Mouse (Mus musculus) midbrain, embryonic 12.5 days (tissue): ENCODE measurements at regions not wholly inside any gene's neighbourhood (a gene's known extent, or its start where the extent isn't known, plus 50 kb on each side); places are given as distances from the start of the nearest gene placed in this dataset.
"Not testable (repeated sequence)": the region's sequence is repeated elsewhere in the genome, so short reads cannot be mapped to it uniquely, and the experiment has no call there.

ENCODE experiments used
- ATAC-seq: fragments of 200-750 bp; cut with Nextera tagmentation; 2 replicates; pipeline ENCODE4 v1.8.0; 2017; ENCODE audit warnings: low read depth, moderate TSS enrichment, moderate library complexity; ENCODE audit not compliant: low FRiP score
- H3K27ac ChIP-seq: fragments of 300-500 bp; sonication (generic); replicated peaks from 2 replicates; pipeline ENCODE4 v1.5.1; 2016; ENCODE audit warnings: mild to moderate bottlenecking
- H3K27me3 ChIP-seq: fragments of 300-500 bp; sonication (generic); 2 replicates; pipeline ENCODE4 v1.6.1; 2016; ENCODE audit warnings: mild to moderate bottlenecking
- H3K36me3 ChIP-seq: fragments of 300-500 bp; sonication (generic); 2 replicates; pipeline ENCODE4 v1.6.1; 2016
- H3K4me1 ChIP-seq: fragments of 300-500 bp; sonication (generic); 2 replicates; pipeline ENCODE4 v1.6.1; 2016
- H3K4me2 ChIP-seq: fragments of 300-500 bp; sonication (generic); replicated peaks from 2 replicates; pipeline ENCODE4 v1.6.1; 2016; ENCODE audit warnings: mild to moderate bottlenecking, moderate library complexity
- H3K4me3 ChIP-seq: fragments of 300-500 bp; sonication (generic); 2 replicates; pipeline ENCODE4 v1.5.1; 2016; ENCODE audit warnings: mild to moderate bottlenecking
- H3K9ac ChIP-seq: fragments of 300-500 bp; sonication (generic); replicated peaks from 2 replicates; pipeline ENCODE4 v1.6.1; 2016; ENCODE audit warnings: mild to moderate bottlenecking, moderate library complexity
- H3K9me3 ChIP-seq: fragments of 300-500 bp; sonication (generic); 2 replicates; pipeline ENCODE4 v1.6.1; 2016; ENCODE audit warnings: mild to moderate bottlenecking
- WGBS: fragments of 180-500 bp; shearing (Covaris S2); methylation state at CpG from one replicate; pipeline ENCODE4 v1.1.7; 2016; 5-methylcytosine and 5-hydroxymethylcytosine counted together

- no peak overlapping the region for H3K27ac ChIP-seq
- H3K4me1 ChIP-seq, result no peaks in the 10 kb centered on the region
- no peaks in the 10 kb centered on the region for H3K36me3 ChIP-seq
- no peak overlapping the region for H3K9ac ChIP-seq
- 78% methylated on average over 2 of the region's 2 CpGs for WGBS
- H3K4me2 ChIP-seq, result no peak overlapping the region
- H3K9me3 ChIP-seq, result peaks cover 6% of the 10 kb centered on the region; the same call in 1 of the 2 replicates
- H3K27me3 ChIP-seq, result no peaks in the 10 kb centered on the region
- no peak for ATAC-seq
- no peak overlapping the region for H3K4me3 ChIP-seq
These were observed 68.1 kb upstream of the Map3k1 start for GRCm38 (mm10) chr13:111876847-111877246.

- not testable (repeated sequence) for H3K9me3 ChIP-seq, H3K4me3 ChIP-seq, H3K4me2 ChIP-seq, H3K27ac ChIP-seq, H3K27me3 ChIP-seq, ATAC-seq, H3K9ac ChIP-seq, H3K4me1 ChIP-seq, H3K36me3 ChIP-seq
- WGBS, result 88% methylated on average over 17 of the region's 17 CpGs
These were observed 75.2 kb upstream of the Map3k1 start for GRCm38 (mm10) chr13:111883768-111884566.

- 75% methylated on average over 3 of the region's 3 CpGs for WGBS
These were observed 82.0 kb upstream of the Map3k1 start for GRCm38 (mm10) chr13:111890792-111891191.

GRCm38 (mm10) chr13:111892141-111892540 is 83.3 kb upstream of the Map3k1 start:
- WGBS, result 86% methylated on average over 8 of the region's 8 CpGs
- Histone ChIP-seq H3K4me2 (no peak overlapping the region), H3K9me3 (no peaks in the 10 kb centered on the region), H3K36me3 (no peaks in the 10 kb centered on the region), H3K27me3 (0 out of 2 replicates have a peak, but pooled peaks cover 4% of the 10 kb centered on the region), H3K4me1 (peaks cover 5% of the 10 kb centered on the region; the same call in 1 of the 2 replicates), H3K9ac (no peak overlapping the region), H3K4me3 (no peak overlapping the region), H3K27ac (no peak overlapping the region)
- no peak for ATAC-seq

More at GRCm38 (mm10) chr13:111890792-111891191, 82.0 kb upstream of the Map3k1 start:
- no peak overlapping the region for H3K9ac ChIP-seq
- H3K4me2 ChIP-seq, result no peak overlapping the region
- 0 out of 2 replicates have a peak, but pooled peaks cover 4% of the 10 kb centered on the region for H3K27me3 ChIP-seq
- no peaks in the 10 kb centered on the region for H3K9me3 ChIP-seq
- H3K4me1 ChIP-seq, result no peaks in the 10 kb centered on the region
- no peak for ATAC-seq
- no peaks in the 10 kb centered on the region for H3K36me3 ChIP-seq
- no peak overlapping the region for H3K27ac ChIP-seq
- H3K4me3 ChIP-seq, result no peak overlapping the region

- no peaks in the 10 kb centered on the region for H3K9me3 ChIP-seq
- no peak for ATAC-seq
- no peak overlapping the region for H3K4me3 ChIP-seq
- H3K9ac ChIP-seq, result no peak overlapping the region
- no peak overlapping the region for H3K27ac ChIP-seq
- H3K4me1 ChIP-seq, result peaks cover 5% of the 10 kb centered on the region; the same call in 1 of the 2 replicates
- 0 out of 2 replicates have a peak, but pooled peaks cover 4% of the 10 kb centered on the region for H3K27me3 ChIP-seq
- 71% methylated on average over 14 of the region's 14 CpGs for WGBS
- no peak overlapping the region for H3K4me2 ChIP-seq
- H3K36me3 ChIP-seq, result no peaks in the 10 kb centered on the region
These were observed 84.5 kb upstream of the Map3k1 start for GRCm38 (mm10) chr13:111893221-111893713.

- Histone ChIP-seq H3K9me3 (no peaks in the 10 kb centered on the region), H3K9ac (no peak overlapping the region), H3K36me3 (no peaks in the 10 kb centered on the region), H3K27me3 (0 out of 2 replicates have a peak, but pooled peaks cover 4% of the 10 kb centered on the region), H3K4me2 (no peak overlapping the region), H3K27ac (no peak overlapping the region), H3K4me3 (no peak overlapping the region), H3K4me1 (peaks cover 5% of the 10 kb centered on the region; the same call in 1 of the 2 replicates)
- WGBS, result 62% methylated on average over 15 of the region's 15 CpGs
- no peak; the same call in 1 of the 2 replicates for ATAC-seq
These were observed 86.1 kb upstream of the Map3k1 start for GRCm38 (mm10) chr13:111894804-111895478.

GRCm38 (mm10) chr13:111896279-111896678 is 87.5 kb upstream of the Map3k1 start:
- 29% methylated on average over 2 of the region's 2 CpGs for WGBS
- Histone ChIP-seq H3K9me3 (no peaks in the 10 kb centered on the region), H3K4me2 (no peak overlapping the region), H3K4me1 (peaks cover 5% of the 10 kb centered on the region; the same call in 1 of the 2 replicates), H3K27me3 (0 out of 2 replicates have a peak, but pooled peaks cover 4% of the 10 kb centered on the region), H3K9ac (no peak overlapping the region), H3K36me3 (no peaks in the 10 kb centered on the region), H3K4me3 (no peak overlapping the region), H3K27ac (no peak overlapping the region)
- ATAC-seq, result no peak

GRCm38 (mm10) chr13:111903361-111903760 is 94.6 kb upstream of the Map3k1 start:
- WGBS, result 35% methylated on average over 2 of the region's 2 CpGs
- Histone ChIP-seq H3K9ac (no peak overlapping the region), H3K27ac (no peak overlapping the region), H3K4me1 (peaks cover 11% of the 10 kb centered on the region), H3K4me2 (no peak overlapping the region), H3K27me3 (no peaks in the 10 kb centered on the region), H3K9me3 (no peaks in the 10 kb centered on the region), H3K4me3 (no peak overlapping the region), H3K36me3 (no peaks in the 10 kb centered on the region)
- ATAC-seq, result no peak

GRCm38 (mm10) chr13:111903931-111904330 is 95.1 kb upstream of the Map3k1 start:
- no peak overlapping the region for H3K4me2 ChIP-seq
- no peak overlapping the region for H3K4me3 ChIP-seq
- no peak overlapping the region for H3K27ac ChIP-seq
- no peaks in the 10 kb centered on the region for H3K27me3 ChIP-seq
- ATAC-seq, result no peak
- H3K9me3 ChIP-seq, result no peaks in the 10 kb centered on the region
- H3K4me1 ChIP-seq, result peaks cover 11% of the 10 kb centered on the region
- no peak overlapping the region for H3K9ac ChIP-seq
- WGBS, result 53% methylated on average over 9 of the region's 9 CpGs
- no peaks in the 10 kb centered on the region for H3K36me3 ChIP-seq

- Histone ChIP-seq H3K27ac (peak overlapping the region; percentile 81), H3K4me3 (peak overlapping the region; percentile 6; the same call in 1 of the 2 replicates), H3K27me3 (no peaks in the 10 kb centered on the region), H3K9me3 (no peaks in the 10 kb centered on the region), H3K4me2 (peak overlapping the region; percentile 43), H3K9ac (no peak overlapping the region; the same call in 1 of the 2 replicates), H3K4me1 (peaks cover 11% of the 10 kb centered on the region), H3K36me3 (no peaks in the 10 kb centered on the region)
- WGBS, result 15% methylated on average over 16 of the region's 17 CpGs
- ATAC-seq, result peak; percentile 89
These were observed 95.9 kb upstream of the Map3k1 start for GRCm38 (mm10) chr13:111904616-111905212.

- peak; percentile 55 for ATAC-seq
- Histone ChIP-seq H3K4me1 (peaks cover 11% of the 10 kb centered on the region), H3K27ac (peak overlapping the region; percentile 81), H3K27me3 (no peaks in the 10 kb centered on the region), H3K4me3 (peak overlapping the region; percentile 6; the same call in 1 of the 2 replicates), H3K9ac (no peak overlapping the region; the same call in 1 of the 2 replicates), H3K4me2 (peak overlapping the region; percentile 43), H3K9me3 (no peaks in the 10 kb centered on the region), H3K36me3 (no peaks in the 10 kb centered on the region)
- 13% methylated on average over 10 of the region's 10 CpGs for WGBS
These were observed 96.5 kb upstream of the Map3k1 start for GRCm38 (mm10) chr13:111905213-111905701.
